Mouse (Mus musculus): Measurements from ENCODE around the gene Gm614. TPM values are rescaled to one million over a fixed set of nuclear protein-coding genes. Genes with fewer than 3 reads are reported as not detected.

Gm614 gene
- polyA plus RNA-seq, 1 experiment, result not detected

- Histone ChIP-seq H3K4me1 (ENCODE audit: control insufficient read depth, insufficient read depth, low read length) (peaks cover 2% of the 10 kb centered on the region; the same call in 1 of the 2 replicates), H3K36me3 (ENCODE audit: control insufficient read depth, insufficient read depth, low read length) (no peaks in the 10 kb centered on the region), H3K27me3 (replicated peaks; ENCODE audit: control insufficient read depth, insufficient read depth, low read length) (no peaks in the 10 kb centered on the region), H3K27ac (ENCODE audit: insufficient read depth, low read depth, low read length) (no peak overlapping the region), H3K4me3 (ENCODE audit: insufficient read depth, low read depth, low read length) (no peak overlapping the region)
- TF ChIP-seq CTCF (conservative IDR thresholded peaks at IDR 0.05; ENCODE audit: insufficient read depth, insufficient read length, low read depth, low read length), result no peak
- TF ChIP-seq POLR2A (IDR thresholded peaks at IDR 0.05; ENCODE audit: low read depth, low read length), result no peak
- DNase-seq, result no peak
- WGBS, result 88% methylated on average over 13 of the region's 13 CpGs
Measured at GRCm38 (mm10) chrX:101256603-101257002, 7.2 kb downstream of the Gm614 start.

- no peaks in the 10 kb centered on the region for H3K36me3 ChIP-seq (ENCODE audit: control insufficient read depth, insufficient read depth, low read length)
- no peak for DNase-seq
- peak overlapping the region; percentile 89 for H3K4me3 ChIP-seq (ENCODE audit: insufficient read depth, low read depth, low read length)
- peaks cover 2% of the 10 kb centered on the region; the same call in 1 of the 2 replicates for H3K4me1 ChIP-seq (ENCODE audit: control insufficient read depth, insufficient read depth, low read length)
- no peak overlapping the region for H3K27ac ChIP-seq (ENCODE audit: insufficient read depth, low read depth, low read length)
- no peak for TF ChIP-seq CTCF (conservative IDR thresholded peaks at IDR 0.05; ENCODE audit: insufficient read depth, insufficient read length, low read depth, low read length)
- no peak for TF ChIP-seq POLR2A (IDR thresholded peaks at IDR 0.05; ENCODE audit: low read depth, low read length)
- no peaks in the 10 kb centered on the region for H3K27me3 ChIP-seq (replicated peaks; ENCODE audit: control insufficient read depth, insufficient read depth, low read length)
- 0% methylated on average over 26 of the region's 26 CpGs for WGBS
Measured at GRCm38 (mm10) chrX:101254740-101255139, 9.1 kb downstream of the Gm614 start.

- peak; percentile 94 for DNase-seq
- Histone ChIP-seq H3K4me3 (ENCODE audit: insufficient read depth, low read depth, low read length) (peak within 1 kb of the TSS; percentile 89), H3K27ac (ENCODE audit: insufficient read depth, low read depth, low read length) (peak within 1 kb of the TSS; percentile 78), H3K27me3 (replicated peaks; ENCODE audit: control insufficient read depth, insufficient read depth, low read length) (no peaks in the 10 kb centered on the region), H3K36me3 (ENCODE audit: control insufficient read depth, insufficient read depth, low read length) (no peaks in the 10 kb centered on the region), H3K4me1 (ENCODE audit: control insufficient read depth, insufficient read depth, low read length) (peaks cover 2% of the 10 kb centered on the region; the same call in 1 of the 2 replicates)
- no peak for TF ChIP-seq POLR2A (IDR thresholded peaks at IDR 0.05; ENCODE audit: low read depth, low read length)
- TF ChIP-seq CTCF (conservative IDR thresholded peaks at IDR 0.05; ENCODE audit: insufficient read depth, insufficient read length, low read depth, low read length), result no peak
- under 1% methylated on average over 44 of the region's 47 CpGs for WGBS
Measured at GRCm38 (mm10) chrX:101253952-101254729, 9.7 kb downstream of the Gm614 start, which contains the start of gene Foxo4. Gene Foxo4 (plus strand): TSS chrX:101254528.

GRCm38 (mm10) chrX:101245011-101245410 lies 18.8 kb downstream of the Gm614 start:
- no peak for TF ChIP-seq CTCF (conservative IDR thresholded peaks at IDR 0.05; ENCODE audit: insufficient read depth, insufficient read length, low read depth, low read length)
- 17% methylated on average over 1 of the region's 1 CpGs for WGBS
- no peaks in the 10 kb centered on the region for H3K36me3 ChIP-seq (ENCODE audit: control insufficient read depth, insufficient read depth, low read length)
- peak; percentile 2 for DNase-seq
- no peaks in the 10 kb centered on the region for H3K4me1 ChIP-seq (ENCODE audit: control insufficient read depth, insufficient read depth, low read length)
- H3K27me3 ChIP-seq (replicated peaks; ENCODE audit: control insufficient read depth, insufficient read depth, low read length), result no peaks in the 10 kb centered on the region
- no peak overlapping the region for H3K27ac ChIP-seq (ENCODE audit: insufficient read depth, low read depth, low read length)
- H3K4me3 ChIP-seq (ENCODE audit: insufficient read depth, low read depth, low read length), result no peak overlapping the region

GRCm38 (mm10) chrX:101222796-101223162 lies 41.0 kb downstream of the Gm614 start:
- Histone ChIP-seq H3K27me3 (replicated peaks; ENCODE audit: control insufficient read depth, insufficient read depth, low read length) (no peaks in the 10 kb centered on the region), H3K4me3 (ENCODE audit: insufficient read depth, low read depth, low read length) (peak overlapping the region; percentile 45), H3K36me3 (ENCODE audit: control insufficient read depth, insufficient read depth, low read length) (no peaks in the 10 kb centered on the region), H3K27ac (ENCODE audit: insufficient read depth, low read depth, low read length) (no peak overlapping the region), H3K4me1 (ENCODE audit: control insufficient read depth, insufficient read depth, low read length) (no peaks in the 10 kb centered on the region)
- WGBS, result 12% methylated on average over 7 of the region's 7 CpGs
- DNase-seq, result no peak
- TF ChIP-seq POLR2A (IDR thresholded peaks at IDR 0.05; ENCODE audit: low read depth, low read length) (no peak), CTCF (conservative IDR thresholded peaks at IDR 0.05; ENCODE audit: insufficient read depth, insufficient read length, low read depth, low read length) (no peak)

GRCm38 (mm10) chrX:101221834-101222795 lies 41.7 kb downstream of the Gm614 start, which contains the start of gene Snx12:
Gene Snx12 (minus strand): TSS chrX:101222563.
- H3K27me3 ChIP-seq (replicated peaks; ENCODE audit: control insufficient read depth, insufficient read depth, low read length), result no peaks in the 10 kb centered on the region
- peak; percentile 94 for DNase-seq
- TF ChIP-seq CTCF (conservative IDR thresholded peaks at IDR 0.05; ENCODE audit: insufficient read depth, insufficient read length, low read depth, low read length), result no peak
- peak; percentile 2 for TF ChIP-seq POLR2A (IDR thresholded peaks at IDR 0.05; ENCODE audit: low read depth, low read length)
- H3K4me3 ChIP-seq (ENCODE audit: insufficient read depth, low read depth, low read length), result peak within 1 kb of the TSS; percentile 88
- H3K27ac ChIP-seq (ENCODE audit: insufficient read depth, low read depth, low read length), result peak within 1 kb of the TSS; percentile 67
- H3K36me3 ChIP-seq (ENCODE audit: control insufficient read depth, insufficient read depth, low read length), result no peaks in the 10 kb centered on the region
- WGBS, result under 1% methylated on average over 55 of the region's 55 CpGs
- H3K4me1 ChIP-seq (ENCODE audit: control insufficient read depth, insufficient read depth, low read length), result no peaks in the 10 kb centered on the region

Other genes with a start within 250 kb of the Gm614 start
- gene Tex11, start 204.3 kb downstream of the Gm614 start, polyA plus RNA-seq (2012; rRNA removed), result not detected in 2 replicates
- 0.91 and 1.0 TPM in 2 replicates for gene Slc7a3, start 178.0 kb downstream of the Gm614 start, polyA plus RNA-seq (2012; rRNA removed)
- gene Snx12, start 41.4 kb downstream of the Gm614 start, polyA plus RNA-seq (2012; rRNA removed), result 22.5 and 30.3 TPM in 2 replicates
- gene Foxo4, start 9.5 kb downstream of the Gm614 start, polyA plus RNA-seq (2012; rRNA removed), result 37.1 and 42.2 TPM in 2 replicates
- gene Il2rg, start 4.3 kb upstream of the Gm614 start, polyA plus RNA-seq (2012; rRNA removed), result 7.2 and 21.4 TPM in 2 replicates
- not detected in 2 replicates for gene Gm20489, start 5.0 kb upstream of the Gm614 start, polyA plus RNA-seq (2012; rRNA removed)
- gene Med12, start 10.0 kb upstream of the Gm614 start, polyA plus RNA-seq (2012; rRNA removed), result 77.2 and 82.6 TPM in 2 replicates
- gene Nlgn3, start 35.2 kb upstream of the Gm614 start, polyA plus RNA-seq (2012; rRNA removed), result 0.18 and 0.31 TPM in 2 replicates
- gene Gjb1, start 112.4 kb upstream of the Gm614 start, polyA plus RNA-seq (2012; rRNA removed), result 122 and 132 TPM in 2 replicates
- gene Zmym3, start 156.9 kb upstream of the Gm614 start, polyA plus RNA-seq (2012; rRNA removed), result 22.0 and 23.3 TPM in 2 replicates
- 70.6 and 90.6 TPM in 2 replicates for gene Nono, start 165.3 kb upstream of the Gm614 start, polyA plus RNA-seq (2012; rRNA removed)
- 0.07 and 2.9 TPM in 2 replicates for gene Itgb1bp2, start 185.1 kb upstream of the Gm614 start, polyA plus RNA-seq (2012; rRNA removed)

Data from kidney, adult 2 months (tissue).